Mouse (Mus musculus) natural killer cell, adult 2 months (primary cell): Measurements from ENCODE around the gene Olfr57.
"Not testable (repeated sequence)": the region's sequence is repeated elsewhere in the genome, so short reads cannot be mapped to it uniquely, and the experiment has no call there.

Experiments
- DNase-seq, 2 experiments: peaks; one replicate each; pipeline ENCODE4 v3.0.0; 2022; ENCODE audit warnings: low spot score in 2 of 2

The Olfr57 gene

DNA sequence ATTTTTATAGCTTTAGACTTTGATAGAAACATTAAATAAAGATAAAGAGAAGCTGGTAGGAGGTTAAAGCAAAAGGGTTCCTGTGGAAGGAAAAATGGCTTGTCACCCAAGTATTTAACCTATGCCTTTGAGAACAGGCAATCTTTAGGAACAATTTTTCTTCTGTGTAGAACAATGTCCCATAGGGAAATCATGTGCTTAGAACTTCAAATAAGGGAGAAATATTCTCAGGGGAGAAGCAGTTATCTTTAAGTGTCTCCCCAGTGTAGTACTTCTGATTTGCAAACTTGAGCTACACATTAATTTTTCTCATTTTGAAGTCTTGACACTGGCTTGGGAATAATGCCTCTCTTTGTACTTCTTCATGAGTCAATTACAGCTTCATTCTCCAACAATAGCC, at the start of gene Olfr57:
TSS of gene Olfr57 (plus strand) at position 301 of the 400 bp plus-strand sequence.
- no peak for DNase-seq

DNA sequence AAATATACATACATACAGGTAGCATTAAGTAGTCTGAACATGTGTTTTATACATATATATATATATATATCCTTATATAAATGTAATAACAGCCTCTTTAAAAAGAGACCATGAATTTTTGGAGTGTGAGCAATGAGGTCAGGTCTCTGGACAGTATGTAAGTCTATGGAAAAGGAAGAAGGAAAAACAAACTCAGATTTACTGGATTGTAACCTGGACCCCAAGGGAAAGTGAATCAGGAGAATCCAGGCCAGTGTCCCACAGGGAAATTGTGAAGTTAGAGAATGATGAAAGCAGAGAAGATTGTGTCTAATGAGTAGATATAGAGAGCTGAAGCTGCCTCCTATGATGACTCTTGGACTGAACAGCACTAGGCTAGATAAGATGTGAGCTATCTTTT, 47.8 kb upstream of the Olfr57 start, which contains the start of gene Olfr1352:
TSS of gene Olfr1352 (plus strand) at position 301 of the 400 bp plus-strand sequence.
- DNase-seq: no peak

DNA sequence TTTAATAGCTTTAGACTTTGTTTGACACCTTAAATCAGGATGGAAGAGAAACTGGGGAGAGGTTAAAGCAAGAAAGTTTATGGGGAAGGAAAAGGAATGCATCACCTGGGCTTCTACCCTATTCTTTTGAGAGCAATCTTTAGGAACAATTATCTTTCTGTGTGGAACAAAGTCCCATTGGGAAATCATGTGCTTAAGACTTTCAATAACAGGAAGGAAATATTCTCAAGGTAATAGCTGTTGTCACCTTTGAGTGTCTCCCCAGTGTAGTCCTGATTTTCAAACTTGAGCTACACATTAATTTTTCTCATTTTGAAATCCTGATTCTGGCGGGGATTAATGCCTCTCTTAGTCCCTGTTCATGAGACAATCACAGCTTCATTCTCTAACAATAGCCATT, 16.4 kb upstream of the Olfr57 start, which contains the start of gene Olfr1351:
TSS of gene Olfr1351 (plus strand) at position 301 of the 400 bp plus-strand sequence.
- no peak for DNase-seq

DNA sequence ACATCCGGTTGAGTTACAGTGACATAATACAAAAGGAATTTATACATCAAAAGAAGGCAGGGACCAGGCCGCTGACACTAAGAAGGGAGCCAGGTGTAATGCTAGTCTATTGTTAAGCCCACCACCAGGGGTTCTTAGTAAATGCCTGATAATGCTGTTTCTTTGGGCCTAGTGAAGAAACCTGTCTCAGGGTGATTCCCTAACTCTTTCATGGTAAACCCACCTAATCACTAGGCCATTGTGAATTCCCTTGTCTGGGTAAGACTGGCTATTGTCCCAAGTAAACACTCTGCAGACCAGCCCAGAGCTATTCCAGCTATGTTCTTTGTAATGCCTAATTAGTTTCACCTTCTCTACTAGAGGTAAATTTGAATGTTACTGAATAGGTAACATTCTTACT, 13.9 kb downstream of the Olfr57 start:
- not testable (repeated sequence) for DNase-seq

DNA sequence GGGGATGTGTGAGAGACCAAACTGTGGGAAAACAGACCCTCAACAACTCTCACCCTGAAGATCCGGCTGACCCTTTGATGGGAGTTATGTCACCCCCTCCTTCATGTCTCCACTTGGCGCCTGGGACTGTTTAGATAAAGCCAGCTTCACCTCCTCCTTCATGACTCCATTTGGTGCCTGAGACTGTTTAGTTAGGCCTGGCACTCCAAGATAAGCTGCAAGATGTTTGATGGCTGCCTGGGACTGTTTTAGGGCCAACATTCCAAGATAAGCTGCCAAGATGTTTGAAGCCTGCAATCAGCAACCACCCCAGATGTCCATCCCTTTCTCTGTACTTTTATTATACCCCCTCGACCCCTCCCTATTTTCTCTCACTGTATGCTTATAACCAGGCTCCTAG, 28.8 kb downstream of the Olfr57 start:
- not testable (repeated sequence) for DNase-seq
